Mouse (Mus musculus): ENCODE results near the gene Rai14. TPM values are rescaled to one million over a fixed set of nuclear protein-coding genes. Genes with fewer than 3 reads are reported as not detected.

Gene Rai14
- polyA plus RNA-seq, 1 experiment = not detected

- Histone ChIP-seq H3K4me3 (ENCODE audit: insufficient read depth, low read depth, low read length) (no peak overlapping the region), H3K4me1 (ENCODE audit: control insufficient read depth, insufficient read depth, low read length) (no peaks in the 10 kb centered on the region), H3K27ac (ENCODE audit: insufficient read depth, low read depth, low read length) (no peak overlapping the region)
- TF ChIP-seq CTCF (IDR thresholded peaks at IDR 0.05; ENCODE audit: insufficient read depth, low read depth, low read length) (no peak), POLR2A (IDR thresholded peaks at IDR 0.05; ENCODE audit: insufficient read depth, low read depth, low read length) (no peak)
- WGBS = 78% methylated on average over 3 of the region's 3 CpGs
Measured at GRCm38 (mm10) chr15:10724857-10725256, 10.4 kb upstream of the Rai14 start.

- H3K4me1 ChIP-seq (ENCODE audit: control insufficient read depth, insufficient read depth, low read length) = no peaks in the 10 kb centered on the region
- TF ChIP-seq POLR2A (IDR thresholded peaks at IDR 0.05; ENCODE audit: insufficient read depth, low read depth, low read length) (no peak), CTCF (IDR thresholded peaks at IDR 0.05; ENCODE audit: insufficient read depth, low read depth, low read length) (no peak)
Measured at GRCm38 (mm10) chr15:10723507-10723906, 9.1 kb upstream of the Rai14 start.

GRCm38 (mm10) chr15:10722629-10723339 lies 8.4 kb upstream of the Rai14 start:
- no peak for TF ChIP-seq POLR2A (IDR thresholded peaks at IDR 0.05; ENCODE audit: insufficient read depth, low read depth, low read length)
- no peak for TF ChIP-seq CTCF (IDR thresholded peaks at IDR 0.05; ENCODE audit: insufficient read depth, low read depth, low read length)
- 66% methylated on average over 12 of the region's 12 CpGs for WGBS

More at GRCm38 (mm10) chr15:10723507-10723906, 9.1 kb upstream of the Rai14 start:
- Histone ChIP-seq H3K4me3 (ENCODE audit: insufficient read depth, low read depth, low read length) (no peak overlapping the region), H3K27ac (ENCODE audit: insufficient read depth, low read depth, low read length) (no peak overlapping the region)
- 70% methylated on average over 1 of the region's 1 CpGs for WGBS

GRCm38 (mm10) chr15:10721259-10721781 lies 6.9 kb upstream of the Rai14 start:
- no peak for TF ChIP-seq POLR2A (IDR thresholded peaks at IDR 0.05; ENCODE audit: insufficient read depth, low read depth, low read length)
- H3K27ac ChIP-seq (ENCODE audit: insufficient read depth, low read depth, low read length) = no peak overlapping the region
- no peaks in the 10 kb centered on the region for H3K4me1 ChIP-seq (ENCODE audit: control insufficient read depth, insufficient read depth, low read length)
- WGBS = 91% methylated on average over 11 of the region's 11 CpGs
- no peak overlapping the region for H3K4me3 ChIP-seq (ENCODE audit: insufficient read depth, low read depth, low read length)

More at GRCm38 (mm10) chr15:10722629-10723339, 8.4 kb upstream of the Rai14 start:
- no peak overlapping the region for H3K27ac ChIP-seq (ENCODE audit: insufficient read depth, low read depth, low read length)
- H3K4me1 ChIP-seq (ENCODE audit: control insufficient read depth, insufficient read depth, low read length) = no peaks in the 10 kb centered on the region
- H3K4me3 ChIP-seq (ENCODE audit: insufficient read depth, low read depth, low read length) = no peak overlapping the region

GRCm38 (mm10) chr15:10720671-10721070 lies 6.2 kb upstream of the Rai14 start:
- TF ChIP-seq POLR2A (IDR thresholded peaks at IDR 0.05; ENCODE audit: insufficient read depth, low read depth, low read length) (no peak), CTCF (IDR thresholded peaks at IDR 0.05; ENCODE audit: insufficient read depth, low read depth, low read length) (no peak)
- WGBS = 93% methylated on average over 8 of the region's 8 CpGs
- Histone ChIP-seq H3K4me3 (ENCODE audit: insufficient read depth, low read depth, low read length) (no peak overlapping the region), H3K4me1 (ENCODE audit: control insufficient read depth, insufficient read depth, low read length) (no peaks in the 10 kb centered on the region), H3K27ac (ENCODE audit: insufficient read depth, low read depth, low read length) (no peak overlapping the region)

GRCm38 (mm10) chr15:10720188-10720587 lies 5.8 kb upstream of the Rai14 start:
- TF ChIP-seq POLR2A (IDR thresholded peaks at IDR 0.05; ENCODE audit: insufficient read depth, low read depth, low read length) (no peak), CTCF (IDR thresholded peaks at IDR 0.05; ENCODE audit: insufficient read depth, low read depth, low read length) (no peak)
- H3K4me3 ChIP-seq (ENCODE audit: insufficient read depth, low read depth, low read length) = no peak overlapping the region

GRCm38 (mm10) chr15:10719511-10719910 lies 5.1 kb upstream of the Rai14 start:
- no peaks in the 10 kb centered on the region for H3K4me1 ChIP-seq (ENCODE audit: control insufficient read depth, insufficient read depth, low read length)
- no peak overlapping the region for H3K4me3 ChIP-seq (ENCODE audit: insufficient read depth, low read depth, low read length)
- H3K27ac ChIP-seq (ENCODE audit: insufficient read depth, low read depth, low read length) = no peak overlapping the region
- WGBS = 90% methylated on average over 3 of the region's 3 CpGs
- TF ChIP-seq POLR2A (IDR thresholded peaks at IDR 0.05; ENCODE audit: insufficient read depth, low read depth, low read length) = no peak
- no peak for TF ChIP-seq CTCF (IDR thresholded peaks at IDR 0.05; ENCODE audit: insufficient read depth, low read depth, low read length)

More at GRCm38 (mm10) chr15:10720188-10720587, 5.8 kb upstream of the Rai14 start:
- Histone ChIP-seq H3K4me1 (ENCODE audit: control insufficient read depth, insufficient read depth, low read length) (no peaks in the 10 kb centered on the region), H3K27ac (ENCODE audit: insufficient read depth, low read depth, low read length) (no peak overlapping the region)
- 94% methylated on average over 11 of the region's 11 CpGs for WGBS

DNA sequence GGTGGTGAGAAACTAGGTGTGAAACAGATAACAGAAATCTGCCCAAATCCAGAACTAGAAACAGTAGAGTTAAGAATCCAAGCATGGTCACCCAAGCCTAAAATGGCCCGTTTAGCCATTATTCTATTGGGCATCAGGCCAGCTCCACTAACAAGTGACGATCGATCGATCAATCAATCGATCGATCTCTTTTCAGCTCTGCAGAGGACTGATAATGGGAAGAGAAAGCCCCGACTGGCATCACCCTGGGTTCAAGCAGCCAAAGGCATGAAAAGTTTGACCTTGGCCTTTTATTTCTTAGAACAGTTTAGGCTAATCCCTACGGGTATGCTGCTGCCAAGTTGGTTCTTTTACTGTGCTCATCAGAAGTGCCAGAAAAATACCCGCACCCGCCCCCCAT lies 4.3 kb upstream of the Rai14 start:
- 71% methylated on average over 10 of the region's 10 CpGs for WGBS
- Histone ChIP-seq H3K27ac (ENCODE audit: insufficient read depth, low read depth, low read length) (no peak overlapping the region), H3K4me3 (ENCODE audit: insufficient read depth, low read depth, low read length) (no peak overlapping the region), H3K4me1 (ENCODE audit: control insufficient read depth, insufficient read depth, low read length) (peaks cover 4% of the 10 kb centered on the region; the same call in 1 of the 2 replicates)
- TF ChIP-seq POLR2A (IDR thresholded peaks at IDR 0.05; ENCODE audit: insufficient read depth, low read depth, low read length) (no peak), CTCF (IDR thresholded peaks at IDR 0.05; ENCODE audit: insufficient read depth, low read depth, low read length) (no peak)

GRCm38 (mm10) chr15:10717284-10717683 lies 2.9 kb upstream of the Rai14 start:
- peaks cover 6% of the 10 kb centered on the region; the same call in 1 of the 2 replicates for H3K4me1 ChIP-seq (ENCODE audit: control insufficient read depth, insufficient read depth, low read length)
- TF ChIP-seq POLR2A (IDR thresholded peaks at IDR 0.05; ENCODE audit: insufficient read depth, low read depth, low read length) (no peak), CTCF (IDR thresholded peaks at IDR 0.05; ENCODE audit: insufficient read depth, low read depth, low read length) (no peak)
- 98% methylated on average over 1 of the region's 1 CpGs for WGBS
- H3K27ac ChIP-seq (ENCODE audit: insufficient read depth, low read depth, low read length) = no peak overlapping the region
- H3K4me3 ChIP-seq (ENCODE audit: insufficient read depth, low read depth, low read length) = no peak overlapping the region

Measured in olfactory bulb, adult 2 months (tissue).